Mouse (Mus musculus) cerebellum, adult 2 months (tissue): Measurements from ENCODE around the gene Olfr429. TPM values are rescaled to one million over a fixed set of nuclear protein-coding genes. Genes with fewer than 3 reads are reported as not detected.
"Not testable (repeated sequence)": the region's sequence is repeated elsewhere in the genome, so short reads cannot be mapped to it uniquely, and the experiment has no call there.

ENCODE experiments used
- DNase-seq, 2 experiments: peaks; one replicate each; pipeline ENCODE4 v3.0.0; 2021
- H3K27ac ChIP-seq: fragments of 200-500 bp; 2 replicates; pipeline ENCODE4 v1.5.1; 2012; ENCODE audit warnings: low read length, control low read depth, inconsistent platforms; ENCODE audit not compliant: insufficient read depth
- H3K27me3 ChIP-seq: fragments of 200-500 bp; 2 replicates; pipeline ENCODE4 v1.6.1; 2012; ENCODE audit warnings: inconsistent platforms, mild to moderate bottlenecking, low read length, moderate library complexity; ENCODE audit not compliant: control insufficient read depth, insufficient read depth
- H3K4me1 ChIP-seq: fragments of 200-500 bp; 2 replicates; pipeline ENCODE4 v1.6.1; 2011; ENCODE audit warnings: low read length; ENCODE audit not compliant: control insufficient read depth, insufficient read depth
- H3K4me3 ChIP-seq: fragments of 200-500 bp; replicated peaks from 2 replicates; pipeline ENCODE3; 2011; ENCODE audit warnings: mild to moderate bottlenecking, low read depth, low read length, control low read depth; ENCODE audit not compliant: insufficient read depth
- CTCF ChIP-seq: fragments of 200-500 bp; IDR thresholded peaks from 2 replicates; pipeline ENCODE4 v1.5.1; 2011; ENCODE audit warnings: low read depth, mild to moderate bottlenecking, control low read depth, low read length, moderate library complexity, borderline replicate concordance; ENCODE audit not compliant: insufficient read depth
- POLR2A ChIP-seq: fragments of 200-500 bp; IDR thresholded peaks from 2 replicates; pipeline ENCODE4 v1.6.1; 2011; ENCODE audit warnings: low read length, control low read depth, borderline replicate concordance; ENCODE audit not compliant: insufficient read depth
- WGBS: fragments of 180-500 bp; shearing (Covaris S2); methylation state at CpG from one replicate; pipeline ENCODE4 v1.1.7; 2018; 5-methylcytosine and 5-hydroxymethylcytosine counted together
- polyA plus RNA-seq: library from polyadenylated mRNA; depleted of rRNA; stranded (reverse); fragments of >200 nt; gene quantifications from 2 replicates; pipeline ENCODE4 v1.2.3, GENCODE M21; 2012; rRNA removed

Olfr429 gene
- not detected in 2 replicates for polyA plus RNA-seq

DNA sequence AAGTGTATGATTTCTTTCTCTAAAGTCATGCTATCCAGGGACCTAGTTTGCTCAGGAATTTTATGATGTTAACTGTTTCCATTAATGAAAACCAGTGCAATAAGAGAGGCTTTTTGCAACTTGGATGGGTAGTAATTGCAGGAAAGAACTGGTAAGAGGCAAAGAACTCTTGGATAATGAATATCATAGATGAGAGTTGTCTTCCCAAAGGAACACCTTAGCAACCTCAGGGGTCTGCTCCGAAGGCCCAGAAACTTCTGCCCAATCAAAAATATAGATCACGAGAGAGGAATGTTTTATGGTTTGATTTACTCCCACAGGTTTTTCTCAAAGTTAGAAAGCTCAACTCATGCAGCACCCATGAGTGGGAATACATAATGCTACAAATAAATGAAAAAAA lies at the start of gene Olfr429:
Gene Olfr429 (plus strand): TSS at position 301 of the 400 bp plus-strand sequence.
- TF ChIP-seq CTCF (no peak), POLR2A (no peak)
- no peak for DNase-seq
- Histone ChIP-seq H3K27ac (no peak within 1 kb of the TSS), H3K4me1 (no peaks in the 10 kb centered on the region), H3K4me3 (no peak within 1 kb of the TSS), H3K27me3 (no peaks in the 10 kb centered on the region)
- 96% methylated on average over 2 of the region's 2 CpGs for WGBS

DNA sequence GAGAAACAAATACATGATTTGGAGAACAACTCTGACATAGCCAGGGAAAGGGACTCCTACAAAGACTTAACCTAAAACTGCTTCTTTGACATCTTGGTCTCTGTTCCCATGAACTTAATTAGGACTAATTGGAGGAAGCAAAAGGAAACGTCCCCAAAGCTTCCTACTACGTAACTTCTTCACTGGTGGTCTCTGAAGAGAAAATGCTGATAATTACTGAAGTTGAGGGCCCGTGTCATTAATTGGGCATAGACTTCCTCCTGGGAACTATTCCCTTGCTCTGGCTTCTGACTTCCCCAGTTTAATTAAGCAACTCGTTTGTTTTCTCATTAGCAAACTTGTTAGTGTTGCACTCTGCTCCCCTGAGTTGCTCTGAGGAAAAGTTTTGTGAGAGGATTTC lies 48.3 kb upstream of the Olfr429 start:
- no peak for TF ChIP-seq CTCF
- TF ChIP-seq POLR2A, result no peak
- Histone ChIP-seq H3K4me3 (no peak overlapping the region), H3K27ac (no peak overlapping the region), H3K27me3 (no peaks in the 10 kb centered on the region), H3K4me1 (no peaks in the 10 kb centered on the region)
- WGBS, result 64% methylated on average over 4 of the region's 4 CpGs
- DNase-seq, result no peak

DNA sequence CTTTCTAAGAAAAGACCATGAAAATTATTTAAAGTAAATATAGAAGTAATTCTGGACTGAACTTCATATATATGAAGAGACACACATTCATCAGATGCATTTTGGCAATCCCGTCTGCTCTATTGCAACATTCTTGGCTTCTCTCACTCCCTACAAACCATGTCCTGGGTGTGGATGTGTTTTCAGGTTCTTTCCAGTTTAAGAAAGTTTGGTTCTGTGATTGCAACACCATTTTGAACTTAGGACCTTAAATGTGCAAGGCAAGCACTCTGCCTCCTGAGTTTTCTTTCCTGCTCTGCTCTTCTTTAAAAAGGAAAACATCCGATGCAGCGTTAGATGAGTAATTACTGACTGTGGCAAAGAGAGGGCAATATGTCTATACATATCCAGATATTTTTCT lies 45.7 kb upstream of the Olfr429 start:
- no peak overlapping the region for H3K4me3 ChIP-seq
- no peak for TF ChIP-seq CTCF
- TF ChIP-seq POLR2A, result no peak
- DNase-seq, result no peak
- 80% methylated on average over 3 of the region's 3 CpGs for WGBS
- H3K4me1 ChIP-seq, result no peaks in the 10 kb centered on the region
- H3K27me3 ChIP-seq, result no peaks in the 10 kb centered on the region
- no peak overlapping the region for H3K27ac ChIP-seq

DNA sequence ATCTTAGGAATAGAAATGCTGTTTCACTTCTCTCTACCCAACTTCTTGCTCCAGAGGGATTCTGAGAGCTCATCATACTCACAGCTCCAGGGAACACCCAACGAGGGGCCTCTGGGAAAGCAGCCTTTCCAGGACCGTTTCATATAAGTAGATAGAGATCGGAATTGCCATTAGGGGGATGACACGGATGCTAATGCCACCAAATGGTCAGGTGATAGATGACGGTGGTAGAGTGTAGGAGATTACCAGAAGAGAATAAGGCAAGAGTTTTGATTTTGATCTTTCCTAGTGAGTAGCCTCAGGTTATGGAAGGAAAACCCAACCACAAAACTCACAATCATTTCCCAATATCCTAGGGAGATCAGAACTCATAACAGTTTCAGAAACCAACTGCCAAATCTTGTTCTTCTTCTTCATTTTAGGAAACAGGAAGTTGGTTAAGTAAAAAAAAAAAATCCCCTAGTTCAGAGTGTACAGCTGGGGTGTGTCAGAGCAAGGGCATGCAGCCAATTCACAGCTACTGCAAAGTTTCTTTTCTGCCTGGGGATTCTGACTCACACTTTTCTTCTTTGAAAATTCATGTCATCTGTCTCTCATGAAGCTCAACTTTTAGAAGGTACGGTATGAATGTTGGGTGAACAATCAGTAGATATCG lies 43.5 kb upstream of the Olfr429 start, which contains the start of gene Olfr433:
Gene Olfr433 (plus strand): TSS at position 183 of the 655 bp plus-strand sequence.
- no peak for DNase-seq
- 83% methylated on average over 7 of the region's 7 CpGs for WGBS
- H3K27ac ChIP-seq, result no peak within 1 kb of the TSS
- TF ChIP-seq POLR2A (no peak), CTCF (no peak)
- H3K27me3 ChIP-seq, result no peaks in the 10 kb centered on the region
- H3K4me1 ChIP-seq, result no peaks in the 10 kb centered on the region
- H3K4me3 ChIP-seq, result no peak within 1 kb of the TSS

DNA sequence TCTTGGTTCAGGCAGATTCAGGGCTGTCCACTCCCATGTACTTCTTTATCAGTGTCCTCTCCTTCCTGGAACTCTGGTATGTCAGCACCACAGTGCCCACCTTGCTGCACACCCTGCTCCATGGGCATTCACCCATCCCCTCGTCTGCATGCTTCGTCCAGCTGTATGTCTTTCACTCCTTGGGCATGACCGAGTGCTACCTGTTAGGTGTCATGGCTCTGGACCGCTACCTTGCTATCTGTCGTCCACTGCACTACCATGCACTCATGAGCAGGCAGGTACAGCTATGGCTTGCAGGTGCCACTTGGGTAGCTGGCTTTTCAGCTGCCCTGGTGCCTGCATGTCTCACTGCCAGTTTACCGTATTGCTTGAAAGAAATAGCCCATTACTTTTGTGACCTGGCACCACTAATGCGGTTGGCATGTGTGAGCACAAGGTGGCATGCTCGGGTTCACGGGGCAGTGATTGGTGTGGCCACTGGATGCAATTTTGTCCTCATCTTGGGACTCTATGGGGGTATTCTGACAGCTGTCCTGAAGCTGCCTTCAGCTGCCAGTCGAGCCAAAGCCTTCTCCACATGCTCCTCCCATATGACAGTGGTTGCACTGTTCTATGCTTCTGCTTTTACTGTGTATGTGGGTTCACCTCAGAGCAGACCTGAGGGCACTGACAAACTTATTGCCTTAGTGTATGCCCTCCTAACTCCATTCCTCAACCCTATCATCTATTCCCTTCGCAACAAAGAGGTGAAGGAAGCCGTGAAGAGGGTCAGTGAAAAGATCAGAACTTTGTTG lies 41.8 kb upstream of the Olfr429 start:
- not testable (repeated sequence) for DNase-seq, H3K4me1 ChIP-seq, H3K4me3 ChIP-seq, H3K27ac ChIP-seq, H3K27me3 ChIP-seq
- WGBS, result 84% methylated on average over 12 of the region's 12 CpGs

DNA sequence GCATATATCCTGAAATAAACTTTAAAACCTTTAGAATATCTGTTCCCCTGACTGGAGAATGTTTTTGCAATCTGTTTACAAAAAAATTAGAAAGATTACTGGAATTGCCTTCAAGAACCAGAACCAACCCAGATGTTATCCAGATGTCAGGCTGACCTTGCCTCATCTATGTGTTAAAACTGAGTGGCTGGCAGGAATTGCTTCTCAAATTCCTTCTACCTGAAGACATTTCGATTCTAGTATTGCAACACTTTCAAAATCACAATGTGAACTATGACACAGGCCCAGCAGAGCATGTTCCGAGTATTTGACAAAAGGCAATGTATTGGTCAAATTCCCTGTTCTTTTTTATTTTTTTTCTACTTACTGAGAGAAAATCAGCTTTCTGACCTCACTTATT lies 39.7 kb upstream of the Olfr429 start:
- Histone ChIP-seq H3K4me3 (no peak overlapping the region), H3K4me1 (no peaks in the 10 kb centered on the region), H3K27me3 (no peaks in the 10 kb centered on the region), H3K27ac (no peak overlapping the region)
- WGBS, result 76% methylated on average over 2 of the region's 2 CpGs
- no peak for DNase-seq
- TF ChIP-seq CTCF (no peak), POLR2A (no peak)

DNA sequence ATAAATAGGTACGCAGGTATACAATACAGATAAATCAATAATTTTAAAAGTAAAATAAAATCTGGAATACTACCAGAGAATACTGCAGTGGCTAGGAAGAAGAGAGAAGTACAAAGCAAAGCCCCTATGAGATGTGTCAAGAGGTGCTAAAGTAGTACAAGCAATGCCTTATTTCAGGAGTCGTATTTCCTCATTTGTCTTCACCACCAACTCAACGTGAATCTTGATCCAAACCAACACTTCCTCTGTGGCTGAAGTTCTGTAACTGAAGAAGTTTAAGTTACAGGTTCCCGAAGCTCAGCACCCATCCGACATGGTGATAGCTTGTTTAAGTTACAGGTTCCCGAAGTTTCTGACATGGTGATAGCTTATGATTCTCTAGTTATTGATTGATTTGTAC lies 35.9 kb upstream of the Olfr429 start:
- 91% methylated on average over 6 of the region's 6 CpGs for WGBS
- H3K27me3 ChIP-seq, H3K4me3 ChIP-seq, DNase-seq, H3K27ac ChIP-seq, H3K4me1 ChIP-seq: not testable (repeated sequence)

DNA sequence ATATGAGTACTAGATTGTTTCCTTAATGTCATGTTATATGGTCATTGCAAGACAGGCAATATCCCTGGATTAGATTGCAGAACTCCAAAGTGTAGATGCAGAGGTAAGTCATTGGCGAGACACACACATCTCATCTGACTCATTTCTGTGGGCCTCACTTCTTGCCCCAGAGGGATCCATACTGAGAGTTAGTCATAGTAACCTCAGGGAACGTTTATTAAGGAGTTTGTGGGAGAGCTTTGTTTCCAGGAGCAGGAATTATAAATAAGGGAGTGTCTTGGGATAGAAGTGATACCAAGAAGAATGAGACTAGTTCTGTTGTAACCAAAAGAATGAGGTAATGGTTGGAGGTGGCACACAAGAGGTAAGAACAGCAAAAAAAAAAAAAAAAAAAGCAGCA lies 35.2 kb upstream of the Olfr429 start, which contains the start of gene Olfr432:
Gene Olfr432 (plus strand): TSS at position 313 of the 400 bp plus-strand sequence.
- no peaks in the 10 kb centered on the region for H3K4me1 ChIP-seq
- H3K4me3 ChIP-seq, result no peak within 1 kb of the TSS
- no peaks in the 10 kb centered on the region for H3K27me3 ChIP-seq
- DNase-seq, result no peak
- 65% methylated on average over 2 of the region's 2 CpGs for WGBS
- H3K27ac ChIP-seq, result no peak within 1 kb of the TSS
- TF ChIP-seq POLR2A (no peak), CTCF (no peak)

DNA sequence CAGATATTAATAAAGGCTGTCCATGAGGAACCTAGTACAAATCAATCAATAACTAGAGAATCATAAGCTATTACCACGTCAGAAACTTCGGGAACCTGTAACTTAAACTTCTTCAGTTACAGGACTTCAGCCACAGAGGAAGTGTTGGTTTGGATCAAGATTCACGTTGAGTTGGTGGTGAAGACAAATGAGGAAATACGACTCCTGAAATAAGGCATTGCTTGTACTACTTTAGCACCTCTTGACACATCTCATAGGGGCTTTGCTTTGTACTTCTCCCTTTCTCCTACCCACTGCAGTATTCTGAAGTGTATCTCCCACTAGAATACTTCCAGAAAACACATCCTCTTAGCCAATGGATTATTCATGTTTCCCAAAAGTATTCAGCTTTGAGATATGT lies 34.8 kb upstream of the Olfr429 start:
- DNase-seq, H3K27ac ChIP-seq, H3K4me1 ChIP-seq, H3K27me3 ChIP-seq, H3K4me3 ChIP-seq: not testable (repeated sequence)
- WGBS, result 84% methylated on average over 4 of the region's 4 CpGs
